Mouse (Mus musculus) left cerebral cortex, postnatal 14 days (tissue): Measurements from ENCODE around the gene Stk31. TPM values are rescaled to one million over a fixed set of nuclear protein-coding genes. Genes with fewer than 3 reads are reported as not detected.
A peak's percentile ranks its signal among the peaks of the same experiment; 100 is the strongest.

Experiments
- DNase-seq, 2 experiments: peaks; one replicate each; pipeline ENCODE4 v3.0.0; 2021 to 2022; ENCODE audit warnings: low spot score in 2 of 2, mixed read lengths in 1 of 2
- intact Hi-C: fragments of 180-260 bp; cut with DNase I; formaldehyde crosslinking; loops from one replicate; pipeline ENCODE4 v1.15.1; 2025
- total RNA-seq, 2 experiments: library from RNA; stranded (reverse); gene quantifications; 2 replicates each; pipeline ENCODE4 v1.2.3; 2021

The Stk31 gene
- total RNA-seq, 2 experiments from 2014 or later: 1.1 to 1.5 TPM

DNA sequence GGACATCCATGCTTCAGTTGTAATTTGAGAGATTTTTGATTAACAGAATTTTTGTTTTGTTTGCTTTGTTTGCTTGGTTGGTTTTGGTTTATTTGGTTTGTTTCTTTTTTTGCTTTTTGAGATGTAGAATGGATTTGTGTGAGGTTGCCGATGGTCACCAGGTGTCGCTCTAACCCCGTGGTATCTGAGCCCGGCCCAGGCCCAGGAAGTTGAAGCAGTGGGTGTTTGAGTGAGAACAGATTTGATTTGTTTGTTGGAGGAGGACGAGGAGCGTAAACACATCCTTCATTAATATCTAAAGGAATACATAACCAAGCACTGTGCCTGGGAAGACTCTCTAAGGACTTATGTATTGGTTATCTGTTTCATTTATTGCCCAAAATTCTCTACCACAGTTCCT lies 123.6 kb downstream of the Stk31 start:
- intact Hi-C loops: loop anchor here (1.0 to 10.0 kb wide), 5 partner anchors 400 to 1018 kb away; no protein-coding TSS in a partner anchor

More for the DNA sequence above, 123.6 kb downstream of the Stk31 start:
- DNase-seq: peak; percentile 62 to 83

Other genes with a start within 250 kb of the Stk31 start
- gene Igf2bp3, start 180.6 kb upstream of the Stk31 start, total RNA-seq: under 1 TPM; 0.18 to 0.47 TPM
- gene Tra2a, start 131.6 kb upstream of the Stk31 start, total RNA-seq: 10 to 100 TPM; 66.6 to 82.9 TPM
- 1 to 10 TPM; 8.1 to 9.0 TPM for gene Ccdc126, start 76.3 kb upstream of the Stk31 start, total RNA-seq
- 1 to 10 TPM; 1.1 TPM for gene Fam221a, start 27.9 kb upstream of the Stk31 start, total RNA-seq